Mouse (Mus musculus): ENCODE data around the gene Tpd52l2. TPM values are rescaled to one million over a fixed set of nuclear protein-coding genes. Genes with fewer than 3 reads are reported as not detected.

Gene Tpd52l2
- polyA plus RNA-seq, 1 experiment from 2014 or later = 88.2 TPM

DNA sequence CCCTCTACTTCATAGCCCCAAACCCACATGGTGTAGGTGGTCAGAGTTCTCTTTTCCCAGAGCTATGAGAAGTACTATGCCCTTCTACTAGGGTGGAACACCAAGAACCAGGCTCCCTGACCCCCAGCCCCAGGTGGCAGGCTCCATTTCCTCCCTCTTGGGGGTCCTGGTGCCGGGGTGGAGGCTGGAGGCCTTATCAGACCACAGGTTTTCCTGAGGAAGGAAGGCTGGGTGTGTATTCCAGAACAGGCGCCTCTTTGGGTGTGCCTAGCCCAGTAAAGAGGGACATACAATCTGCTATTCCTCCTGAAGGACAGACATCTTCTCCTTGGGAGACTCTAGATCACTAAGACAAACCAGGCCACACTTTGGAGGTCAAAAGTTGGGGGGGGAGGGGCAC is 26.7 kb upstream of the Tpd52l2 start:
- Histone ChIP-seq H3K4me1 (replicated peaks; ENCODE audit: control insufficient read depth, insufficient read depth, low read length) (no peaks in the 10 kb centered on the region), H3K36me3 (ENCODE audit: control insufficient read depth, insufficient read depth) (no peaks in the 10 kb centered on the region), H3K4me2 (replicated peaks; ENCODE audit: low read depth) (no peak overlapping the region), H3K27ac (ENCODE audit: low read depth, low read length) (no peak overlapping the region), H3K9me3 (ENCODE audit: control insufficient read depth) (no peaks in the 10 kb centered on the region), H3K9ac (ENCODE audit: low read depth, low read length) (no peak overlapping the region), H3K4me3 (ENCODE audit: low read depth, low read length) (no peak overlapping the region), H3K27me3 (replicated peaks; ENCODE audit: control insufficient read depth, insufficient read depth, low read length) (no peaks in the 10 kb centered on the region)
- no peak for TF ChIP-seq CTCF (IDR thresholded peaks at IDR 0.05; ENCODE audit: low read depth)
- no peak for ATAC-seq
- 52% methylated on average over 2 of the region's 2 CpGs for WGBS

DNA sequence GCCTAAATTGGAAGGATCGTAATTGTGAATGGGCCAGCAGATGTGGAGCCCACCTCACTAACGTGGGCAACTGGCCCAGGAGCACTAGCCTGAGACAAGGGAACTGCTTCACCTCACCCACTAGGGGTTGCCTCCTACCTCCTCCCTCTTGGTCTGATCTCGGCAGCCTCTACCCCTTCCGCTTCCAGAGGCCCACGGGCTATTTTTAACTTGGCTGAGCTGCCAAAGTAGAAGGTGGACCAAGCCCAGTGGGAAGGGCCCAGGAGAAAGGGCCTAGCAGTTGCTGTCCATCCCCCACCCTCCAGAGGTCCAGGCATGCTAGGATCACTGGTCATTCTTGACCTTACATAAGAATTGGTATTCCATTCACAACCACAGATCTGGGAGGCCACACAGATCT is 25.7 kb upstream of the Tpd52l2 start:
- no peak overlapping the region for H3K4me2 ChIP-seq (replicated peaks; ENCODE audit: low read depth)
- 55% methylated on average over 5 of the region's 5 CpGs for WGBS
- H3K4me3 ChIP-seq (ENCODE audit: low read depth, low read length) = no peak overlapping the region
- H3K4me1 ChIP-seq (replicated peaks; ENCODE audit: control insufficient read depth, insufficient read depth, low read length) = no peaks in the 10 kb centered on the region
- no peaks in the 10 kb centered on the region for H3K9me3 ChIP-seq (ENCODE audit: control insufficient read depth)
- H3K36me3 ChIP-seq (ENCODE audit: control insufficient read depth, insufficient read depth) = no peaks in the 10 kb centered on the region
- H3K9ac ChIP-seq (ENCODE audit: low read depth, low read length) = no peak overlapping the region
- H3K27me3 ChIP-seq (replicated peaks; ENCODE audit: control insufficient read depth, insufficient read depth, low read length) = no peaks in the 10 kb centered on the region
- H3K27ac ChIP-seq (ENCODE audit: low read depth, low read length) = no peak overlapping the region
- no peak for TF ChIP-seq CTCF (IDR thresholded peaks at IDR 0.05; ENCODE audit: low read depth)
- ATAC-seq = no peak

DNA sequence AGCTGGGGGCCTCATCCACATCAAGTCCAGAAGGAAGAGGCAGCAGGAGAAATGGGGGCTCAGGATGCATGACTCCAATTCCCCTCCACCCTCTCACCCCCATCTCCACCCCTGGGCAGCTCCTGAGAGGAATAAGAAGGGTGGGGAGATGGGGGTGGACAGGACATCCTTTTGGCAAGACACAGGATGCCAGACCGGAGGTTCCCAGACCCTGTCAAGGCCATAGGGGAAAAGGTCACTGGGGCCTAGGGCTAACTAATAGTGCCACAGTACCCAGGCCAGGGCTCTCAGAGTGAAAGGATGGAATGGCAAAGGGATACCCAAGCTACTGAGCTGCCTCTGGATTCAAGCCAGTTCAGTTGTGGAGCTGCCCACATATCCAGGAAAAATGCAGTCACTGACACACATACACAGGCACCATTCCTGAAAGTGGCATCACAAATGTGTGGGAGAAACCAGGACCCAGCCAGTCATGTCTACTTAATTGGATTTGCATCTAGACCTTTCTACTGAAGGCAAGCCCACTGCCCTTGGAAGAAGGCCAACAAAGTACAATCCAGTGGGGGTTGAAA is 24.6 kb upstream of the Tpd52l2 start:
- ATAC-seq = no peak
- no peak overlapping the region for H3K4me3 ChIP-seq (ENCODE audit: low read depth, low read length)
- no peaks in the 10 kb centered on the region for H3K27me3 ChIP-seq (replicated peaks; ENCODE audit: control insufficient read depth, insufficient read depth, low read length)
- no peaks in the 10 kb centered on the region for H3K36me3 ChIP-seq (ENCODE audit: control insufficient read depth, insufficient read depth)
- 60% methylated on average over 1 of the region's 1 CpGs for WGBS
- H3K4me1 ChIP-seq (replicated peaks; ENCODE audit: control insufficient read depth, insufficient read depth, low read length) = no peaks in the 10 kb centered on the region
- H3K27ac ChIP-seq (ENCODE audit: low read depth, low read length) = no peak overlapping the region
- no peak overlapping the region for H3K9ac ChIP-seq (ENCODE audit: low read depth, low read length)
- no peak for TF ChIP-seq CTCF (IDR thresholded peaks at IDR 0.05; ENCODE audit: low read depth)
- no peaks in the 10 kb centered on the region for H3K9me3 ChIP-seq (ENCODE audit: control insufficient read depth)
- no peak overlapping the region for H3K4me2 ChIP-seq (replicated peaks; ENCODE audit: low read depth)

DNA sequence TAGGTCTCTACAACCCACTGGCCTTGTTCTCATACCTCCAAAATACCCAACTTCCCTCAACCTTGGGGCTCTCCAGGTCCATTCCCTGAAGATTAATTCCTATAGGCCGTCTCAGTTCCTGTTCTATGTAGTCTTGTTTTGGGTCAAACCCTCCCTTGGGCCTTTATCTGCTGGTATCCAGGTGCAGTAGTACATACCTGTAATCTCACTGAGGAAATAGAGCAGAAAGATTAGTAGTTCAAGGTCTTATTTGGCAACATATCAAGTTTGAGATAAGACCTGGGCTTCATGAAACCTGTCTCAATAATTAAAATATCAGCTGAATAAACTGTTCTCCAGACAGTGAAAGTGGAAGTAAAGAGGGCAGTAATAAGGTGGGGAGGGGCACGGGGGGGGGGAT is 13.8 kb upstream of the Tpd52l2 start:
- WGBS = 21% methylated on average over 2 of the region's 2 CpGs
- Histone ChIP-seq H3K36me3 (ENCODE audit: control insufficient read depth, insufficient read depth) (no peaks in the 10 kb centered on the region; the same call in 1 of the 2 replicates), H3K9me3 (ENCODE audit: control insufficient read depth) (no peaks in the 10 kb centered on the region), H3K27ac (ENCODE audit: low read depth, low read length) (no peak overlapping the region), H3K27me3 (replicated peaks; ENCODE audit: control insufficient read depth, insufficient read depth, low read length) (no peaks in the 10 kb centered on the region; the same call in 1 of the 2 replicates), H3K4me3 (ENCODE audit: low read depth, low read length) (no peak overlapping the region), H3K9ac (ENCODE audit: low read depth, low read length) (no peak overlapping the region), H3K4me1 (replicated peaks; ENCODE audit: control insufficient read depth, insufficient read depth, low read length) (0 out of 2 replicates have a peak, but pooled peaks cover 3% of the 10 kb centered on the region), H3K4me2 (replicated peaks; ENCODE audit: low read depth) (peak overlapping the region; percentile 38)
- no peak for TF ChIP-seq CTCF (IDR thresholded peaks at IDR 0.05; ENCODE audit: low read depth)
- ATAC-seq = peak; percentile 60; the same call in 1 of the 2 replicates

DNA sequence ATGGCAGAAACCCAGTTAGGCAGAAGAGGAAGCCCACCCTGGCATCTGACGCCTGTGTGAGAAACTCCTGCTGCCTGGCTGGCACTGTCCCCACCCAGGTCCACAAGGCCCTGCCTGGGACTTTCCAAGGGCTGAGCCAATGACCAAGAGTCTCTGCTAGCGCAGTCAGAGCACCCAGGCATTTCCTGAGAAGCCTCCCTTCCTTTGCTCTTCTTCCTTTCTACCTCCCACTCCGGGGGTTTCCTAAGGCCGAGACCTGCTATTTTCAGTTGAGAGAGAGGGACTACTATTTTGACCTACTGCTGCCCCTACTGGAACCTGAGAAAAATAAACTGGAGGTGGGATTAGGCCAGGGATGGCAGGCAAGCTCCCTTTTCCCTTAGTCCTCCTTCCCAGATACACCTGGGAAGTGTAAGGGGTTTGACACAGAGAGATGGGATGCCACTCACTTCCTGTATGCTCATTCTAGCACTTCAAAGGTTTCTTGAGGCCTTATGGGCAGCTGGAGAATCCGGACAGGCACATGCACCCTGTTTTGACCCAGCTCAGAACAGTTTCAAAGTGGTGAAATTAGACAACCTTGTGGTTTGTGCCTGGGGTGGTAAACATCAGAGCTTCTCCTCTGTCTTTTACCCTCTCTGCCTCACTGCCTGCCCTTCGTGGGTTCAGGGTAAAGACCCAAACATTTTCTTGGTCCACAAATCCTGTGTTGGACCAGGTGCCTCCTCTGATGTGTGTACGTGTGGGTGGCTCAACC is 13.2 kb upstream of the Tpd52l2 start:
- 35% methylated on average over 7 of the region's 7 CpGs for WGBS
- Histone ChIP-seq H3K27ac (ENCODE audit: low read depth, low read length) (no peak overlapping the region; the same call in 1 of the 2 replicates), H3K4me2 (replicated peaks; ENCODE audit: low read depth) (peak overlapping the region; percentile 38)

DNA sequence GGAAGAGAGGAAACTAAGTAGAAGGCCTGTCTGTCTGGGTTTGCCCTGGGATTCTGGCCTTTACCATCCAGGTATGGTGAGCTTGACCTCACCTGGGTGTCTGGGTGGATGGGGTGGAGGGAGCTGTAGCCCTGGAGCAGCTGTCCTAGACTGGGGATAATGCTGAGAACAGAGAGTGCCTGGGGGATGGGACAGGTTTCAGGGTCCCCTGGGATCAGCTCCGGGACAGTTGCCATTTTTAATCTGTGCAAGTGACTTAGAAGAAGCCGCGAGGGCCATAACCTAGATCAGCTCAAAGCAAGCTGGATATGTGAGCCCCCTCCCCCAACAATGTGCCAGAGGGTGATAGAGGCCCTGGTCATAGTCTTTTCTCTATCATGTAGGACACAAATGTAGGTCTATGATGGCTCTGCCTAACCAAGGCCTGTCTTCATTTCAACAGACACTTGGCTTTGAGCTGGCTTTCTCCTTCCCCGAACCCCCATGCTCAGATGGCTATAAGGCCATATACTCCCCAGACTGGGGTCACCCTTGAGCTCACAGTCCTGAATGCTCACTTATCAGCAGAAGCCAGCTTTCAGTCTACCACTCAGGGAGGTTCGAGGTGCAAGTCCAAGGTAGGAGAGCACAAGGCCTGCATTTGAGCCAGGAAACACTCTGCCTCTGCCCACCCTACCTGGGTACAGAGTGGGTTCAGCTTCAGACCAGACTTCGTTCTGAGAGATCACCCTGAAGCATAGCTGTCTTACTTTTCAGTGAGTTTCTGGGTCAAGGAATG is 12.3 kb upstream of the Tpd52l2 start:
- WGBS = 80% methylated on average over 6 of the region's 6 CpGs
- Histone ChIP-seq H3K9me3 (ENCODE audit: control insufficient read depth) (no peaks in the 10 kb centered on the region), H3K27ac (ENCODE audit: low read depth, low read length) (no peak overlapping the region), H3K9ac (ENCODE audit: low read depth, low read length) (no peak overlapping the region), H3K36me3 (ENCODE audit: control insufficient read depth, insufficient read depth) (no peaks in the 10 kb centered on the region; the same call in 1 of the 2 replicates), H3K4me3 (ENCODE audit: low read depth, low read length) (no peak overlapping the region), H3K4me1 (replicated peaks; ENCODE audit: control insufficient read depth, insufficient read depth, low read length) (0 out of 2 replicates have a peak, but pooled peaks cover 3% of the 10 kb centered on the region), H3K4me2 (replicated peaks; ENCODE audit: low read depth) (no peak overlapping the region), H3K27me3 (replicated peaks; ENCODE audit: control insufficient read depth, insufficient read depth, low read length) (no peaks in the 10 kb centered on the region; the same call in 1 of the 2 replicates)
- no peak for ATAC-seq
- TF ChIP-seq CTCF (IDR thresholded peaks at IDR 0.05; ENCODE audit: low read depth) = no peak

More for the DNA sequence above, 13.2 kb upstream of the Tpd52l2 start:
- H3K4me3 ChIP-seq (ENCODE audit: low read depth, low read length) = no peak overlapping the region
- 0 out of 2 replicates have a peak, but pooled peaks cover 3% of the 10 kb centered on the region for H3K4me1 ChIP-seq (replicated peaks; ENCODE audit: control insufficient read depth, insufficient read depth, low read length)
- peak; percentile 76 for ATAC-seq
- no peaks in the 10 kb centered on the region; the same call in 1 of the 2 replicates for H3K36me3 ChIP-seq (ENCODE audit: control insufficient read depth, insufficient read depth)
- TF ChIP-seq CTCF (IDR thresholded peaks at IDR 0.05; ENCODE audit: low read depth) = peak; percentile 53
- H3K9ac ChIP-seq (ENCODE audit: low read depth, low read length) = no peak overlapping the region
- no peaks in the 10 kb centered on the region; the same call in 1 of the 2 replicates for H3K27me3 ChIP-seq (replicated peaks; ENCODE audit: control insufficient read depth, insufficient read depth, low read length)
- no peaks in the 10 kb centered on the region for H3K9me3 ChIP-seq (ENCODE audit: control insufficient read depth)

All from intestine, postnatal 0 days (tissue).